Mouse (Mus musculus): ENCODE measurements around the gene Rhbdd3. TPM values are rescaled to one million over a fixed set of nuclear protein-coding genes. Genes with fewer than 3 reads are reported as not detected.

The Rhbdd3 gene
- polyA plus RNA-seq, 1 experiment from 2014 or later: 27.9 TPM

GRCm38 (mm10) chr11:5138642-5139041, 39.9 kb downstream of the Rhbdd3 start:
- no peaks in the 10 kb centered on the region for H3K9me3 ChIP-seq
- WGBS: 83% methylated on average over 2 of the region's 2 CpGs

GRCm38 (mm10) chr11:5139372-5139771, 40.6 kb downstream of the Rhbdd3 start:
- no peaks in the 10 kb centered on the region for H3K27me3 ChIP-seq
- ATAC-seq (ENCODE audit: insufficient number of reproducible peaks, insufficient read depth, low FRiP score, low TSS enrichment): no peak
- peaks cover 7% of the 10 kb centered on the region for H3K4me1 ChIP-seq
- 78% methylated on average over 9 of the region's 9 CpGs for WGBS
- no peaks in the 10 kb centered on the region for H3K36me3 ChIP-seq
- no peak overlapping the region for H3K4me2 ChIP-seq (replicated peaks)
- H3K9ac ChIP-seq: no peak overlapping the region
- no peak overlapping the region for H3K27ac ChIP-seq
- H3K9me3 ChIP-seq: no peaks in the 10 kb centered on the region
- no peak overlapping the region for H3K4me3 ChIP-seq

More at GRCm38 (mm10) chr11:5138642-5139041, 39.9 kb downstream of the Rhbdd3 start:
- no peak overlapping the region for H3K27ac ChIP-seq
- no peak for ATAC-seq (ENCODE audit: insufficient number of reproducible peaks, insufficient read depth, low FRiP score, low TSS enrichment)
- peaks cover 7% of the 10 kb centered on the region for H3K4me1 ChIP-seq
- no peak overlapping the region for H3K4me2 ChIP-seq (replicated peaks)
- H3K27me3 ChIP-seq: no peaks in the 10 kb centered on the region
- H3K9ac ChIP-seq: no peak overlapping the region
- H3K4me3 ChIP-seq: no peak overlapping the region
- H3K36me3 ChIP-seq: no peaks in the 10 kb centered on the region

DNA sequence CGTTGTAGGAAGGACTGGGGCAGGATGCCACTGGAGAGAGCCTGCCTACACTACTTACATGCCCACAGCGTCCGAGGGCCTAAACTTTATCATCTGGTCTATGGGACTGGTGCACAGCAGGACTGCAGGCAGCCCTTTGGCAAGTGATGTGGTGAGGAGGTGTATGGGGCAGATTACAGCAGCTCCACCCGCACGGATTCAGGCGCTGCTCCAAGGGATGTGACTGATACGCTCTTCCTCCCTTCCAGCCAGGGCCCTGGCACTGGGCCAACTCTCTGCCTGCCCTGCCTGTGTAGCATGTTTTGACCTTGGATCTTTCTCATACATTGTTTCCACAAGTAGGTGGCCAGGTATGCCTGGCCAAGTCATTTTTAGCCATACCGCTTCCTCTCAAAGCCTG, 41.9 kb downstream of the Rhbdd3 start:
- Histone ChIP-seq H3K9me3 (no peaks in the 10 kb centered on the region), H3K9ac (no peak overlapping the region), H3K36me3 (no peaks in the 10 kb centered on the region), H3K4me1 (peaks cover 7% of the 10 kb centered on the region), H3K27me3 (no peaks in the 10 kb centered on the region), H3K4me3 (no peak overlapping the region), H3K4me2 (replicated peaks) (no peak overlapping the region), H3K27ac (no peak overlapping the region)
- no peak for ATAC-seq (ENCODE audit: insufficient number of reproducible peaks, insufficient read depth, low FRiP score, low TSS enrichment)
- 56% methylated on average over 8 of the region's 8 CpGs for WGBS

DNA sequence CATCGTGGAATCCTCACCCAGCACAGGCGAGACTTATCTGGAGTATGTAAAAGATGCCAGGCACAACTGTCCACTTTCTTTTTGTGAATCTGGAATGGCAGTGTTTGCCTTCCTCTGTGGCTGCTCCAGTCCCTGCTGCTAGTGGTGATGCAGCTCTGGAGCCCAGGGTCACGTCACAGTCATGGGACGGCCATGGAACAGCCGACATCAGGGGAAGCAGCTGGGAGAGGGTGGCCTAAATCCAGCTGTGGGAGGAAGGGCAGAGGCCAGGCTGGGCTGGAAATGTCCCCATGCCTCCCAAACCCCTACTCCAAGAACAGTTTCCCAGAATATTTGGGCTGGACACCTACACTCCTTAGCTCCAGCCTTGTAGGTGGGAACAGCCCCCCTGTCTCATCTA, 42.5 kb downstream of the Rhbdd3 start:
- no peak overlapping the region for H3K9ac ChIP-seq
- H3K4me2 ChIP-seq (replicated peaks): no peak overlapping the region
- 75% methylated on average over 5 of the region's 5 CpGs for WGBS
- no peaks in the 10 kb centered on the region for H3K9me3 ChIP-seq
- no peak overlapping the region for H3K4me3 ChIP-seq
- H3K36me3 ChIP-seq: no peaks in the 10 kb centered on the region
- H3K27ac ChIP-seq: no peak overlapping the region
- H3K4me1 ChIP-seq: peaks cover 7% of the 10 kb centered on the region
- no peak for ATAC-seq (ENCODE audit: insufficient number of reproducible peaks, insufficient read depth, low FRiP score, low TSS enrichment)
- H3K27me3 ChIP-seq: no peaks in the 10 kb centered on the region

GRCm38 (mm10) chr11:5141965-5142364, 43.2 kb downstream of the Rhbdd3 start:
- Histone ChIP-seq H3K27ac (no peak overlapping the region), H3K9ac (no peak overlapping the region), H3K4me3 (no peak overlapping the region), H3K4me1 (peaks cover 7% of the 10 kb centered on the region), H3K27me3 (no peaks in the 10 kb centered on the region), H3K36me3 (no peaks in the 10 kb centered on the region), H3K9me3 (no peaks in the 10 kb centered on the region), H3K4me2 (replicated peaks) (no peak overlapping the region)
- 70% methylated on average over 2 of the region's 2 CpGs for WGBS
- ATAC-seq (ENCODE audit: insufficient number of reproducible peaks, insufficient read depth, low FRiP score, low TSS enrichment): no peak

DNA sequence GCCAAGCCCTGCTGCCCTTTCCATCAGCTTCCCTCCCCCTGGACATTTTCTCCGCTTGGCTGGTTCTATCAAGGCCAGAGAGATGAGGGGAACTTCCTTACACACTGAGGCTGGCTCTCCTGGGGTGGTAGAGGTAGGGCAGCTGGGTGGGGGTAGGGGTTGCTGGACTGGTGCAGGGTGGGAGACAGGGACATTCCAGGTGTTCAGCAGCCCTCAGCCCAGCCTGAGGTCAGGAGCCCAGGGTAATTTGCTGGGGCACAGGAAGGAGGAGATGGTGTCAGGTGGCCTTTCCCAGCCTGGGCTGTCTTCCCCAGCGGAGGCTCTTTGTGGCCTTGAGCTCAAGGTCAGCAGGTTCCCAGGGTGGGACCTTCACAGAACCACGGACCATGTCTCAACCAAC, 46.9 kb downstream of the Rhbdd3 start:
- Histone ChIP-seq H3K27me3 (peaks cover 10% of the 10 kb centered on the region), H3K36me3 (no peaks in the 10 kb centered on the region), H3K4me3 (no peak overlapping the region), H3K27ac (no peak overlapping the region), H3K4me1 (peaks cover 14% of the 10 kb centered on the region), H3K4me2 (replicated peaks) (no peak overlapping the region), H3K9ac (no peak overlapping the region), H3K9me3 (no peaks in the 10 kb centered on the region)
- ATAC-seq (ENCODE audit: insufficient number of reproducible peaks, insufficient read depth, low FRiP score, low TSS enrichment): no peak
- 67% methylated on average over 3 of the region's 3 CpGs for WGBS

- Histone ChIP-seq H3K36me3 (no peaks in the 10 kb centered on the region), H3K4me1 (peaks cover 13% of the 10 kb centered on the region), H3K9ac (no peak overlapping the region), H3K4me2 (replicated peaks) (no peak overlapping the region), H3K9me3 (no peaks in the 10 kb centered on the region), H3K27me3 (peaks cover 21% of the 10 kb centered on the region), H3K4me3 (no peak overlapping the region), H3K27ac (no peak overlapping the region)
- no peak for ATAC-seq (ENCODE audit: insufficient number of reproducible peaks, insufficient read depth, low FRiP score, low TSS enrichment)
- 33% methylated on average over 7 of the region's 7 CpGs for WGBS
These were observed 50.5 kb downstream of the Rhbdd3 start for GRCm38 (mm10) chr11:5149249-5149648.

- ATAC-seq (ENCODE audit: insufficient number of reproducible peaks, insufficient read depth, low FRiP score, low TSS enrichment): no peak
- WGBS: 67% methylated on average over 9 of the region's 9 CpGs
- no peaks in the 10 kb centered on the region for H3K36me3 ChIP-seq
- peaks cover 21% of the 10 kb centered on the region for H3K27me3 ChIP-seq
- H3K27ac ChIP-seq: no peak overlapping the region
- H3K4me2 ChIP-seq (replicated peaks): no peak overlapping the region
- no peak overlapping the region for H3K4me3 ChIP-seq
- no peak overlapping the region for H3K9ac ChIP-seq
- H3K9me3 ChIP-seq: no peaks in the 10 kb centered on the region
- H3K4me1 ChIP-seq: peaks cover 16% of the 10 kb centered on the region
These were observed 51.2 kb downstream of the Rhbdd3 start for GRCm38 (mm10) chr11:5149955-5150354.

- no peak overlapping the region for H3K4me2 ChIP-seq (replicated peaks)
- H3K9me3 ChIP-seq: no peaks in the 10 kb centered on the region
- no peaks in the 10 kb centered on the region for H3K36me3 ChIP-seq
- H3K4me3 ChIP-seq: 0 out of 2 replicates have a peak overlapping the region, but pooled peaks have one; percentile 53
- WGBS: 61% methylated on average over 9 of the region's 9 CpGs
- peaks cover 23% of the 10 kb centered on the region for H3K4me1 ChIP-seq
- H3K27me3 ChIP-seq: peaks cover 21% of the 10 kb centered on the region
- no peak for ATAC-seq (ENCODE audit: insufficient number of reproducible peaks, insufficient read depth, low FRiP score, low TSS enrichment)
- no peak overlapping the region for H3K27ac ChIP-seq
- no peak overlapping the region for H3K9ac ChIP-seq
These were observed 51.9 kb downstream of the Rhbdd3 start for GRCm38 (mm10) chr11:5150416-5151246.

DNA sequence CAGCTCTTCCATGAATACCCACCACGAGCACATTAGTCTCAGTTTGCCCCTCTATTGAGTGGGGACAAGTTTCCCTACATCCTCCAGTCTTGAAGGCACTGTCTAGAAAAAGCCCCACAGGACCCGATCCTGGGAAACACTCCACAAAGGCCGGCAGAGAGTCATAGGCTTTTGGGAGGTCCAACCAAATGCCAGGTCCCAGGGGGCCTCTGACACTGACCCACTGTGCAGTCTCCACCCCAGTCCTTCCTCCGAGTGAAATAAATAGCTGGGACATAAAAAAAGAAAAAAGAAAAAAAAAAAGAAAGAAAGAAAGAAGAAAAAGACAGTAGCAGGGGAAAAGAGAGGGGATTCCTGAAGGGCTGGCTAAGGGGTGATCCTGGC, 52.5 kb downstream of the Rhbdd3 start:
- peak overlapping the region; percentile 54; the same call in 1 of the 2 replicates for H3K9ac ChIP-seq
- H3K9me3 ChIP-seq: no peaks in the 10 kb centered on the region
- WGBS: 27% methylated on average over 4 of the region's 4 CpGs
- peak overlapping the region; percentile 78 for H3K4me2 ChIP-seq (replicated peaks)
- no peak for ATAC-seq (ENCODE audit: insufficient number of reproducible peaks, insufficient read depth, low FRiP score, low TSS enrichment)
- peak overlapping the region; percentile 53 for H3K4me3 ChIP-seq
- peaks cover 26% of the 10 kb centered on the region for H3K4me1 ChIP-seq
- no peaks in the 10 kb centered on the region for H3K36me3 ChIP-seq
- no peak overlapping the region for H3K27ac ChIP-seq
- peaks cover 21% of the 10 kb centered on the region for H3K27me3 ChIP-seq

DNA sequence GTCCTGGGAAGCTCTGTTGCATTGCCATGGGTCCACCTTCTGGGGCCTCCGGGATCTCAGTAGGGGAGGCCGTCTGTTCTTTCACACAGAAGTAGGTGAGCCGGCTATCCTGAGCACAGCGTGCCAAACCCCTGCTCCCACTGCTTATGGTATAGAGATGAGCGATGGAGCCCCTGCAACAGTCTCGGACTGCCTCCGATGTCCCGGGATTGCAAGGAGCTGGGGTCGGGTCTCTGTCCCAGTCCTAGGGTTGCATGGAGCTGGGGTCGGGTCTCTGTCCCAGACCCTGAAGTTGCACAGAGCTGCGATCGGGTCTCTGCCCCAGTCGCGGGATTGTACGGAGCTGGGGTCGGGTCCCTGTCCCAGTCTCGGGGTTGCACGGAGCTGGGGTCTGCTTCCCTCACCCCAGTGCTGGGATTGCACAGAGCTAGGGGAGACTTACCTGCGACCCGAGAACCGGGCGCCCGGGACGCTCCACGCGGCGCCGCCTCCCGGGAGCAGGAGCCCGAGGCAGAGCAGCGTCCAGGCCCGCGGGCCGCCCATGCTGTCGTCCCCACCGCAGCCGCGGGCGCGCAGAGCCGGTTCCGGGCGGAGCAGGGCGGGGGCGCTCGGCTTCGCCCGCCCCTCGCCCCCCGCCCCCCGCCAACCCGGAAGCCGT, 53.1 kb downstream of the Rhbdd3 start, which contains the start of gene Emid1:
TSS of gene Emid1 (minus strand) at position 578 of the 658 bp plus-strand sequence.
- peak within 1 kb of the TSS; percentile 53 for H3K4me3 ChIP-seq
- H3K4me2 ChIP-seq (replicated peaks): peak within 1 kb of the TSS; percentile 78
- H3K27ac ChIP-seq: peak within 1 kb of the TSS; percentile 19; the same call in 1 of the 2 replicates
- whole genome bisulfite sequencing: under 1% methylated on average over 51 of the region's 53 CpGs
- peak within 1 kb of the TSS; percentile 54 for H3K9ac ChIP-seq
- peaks cover 21% of the 10 kb centered on the region for H3K27me3 ChIP-seq
- no peaks in the 10 kb centered on the region for H3K36me3 ChIP-seq
- H3K4me1 ChIP-seq: peaks cover 31% of the 10 kb centered on the region
- ATAC-seq (ENCODE audit: insufficient number of reproducible peaks, insufficient read depth, low FRiP score, low TSS enrichment): peak; percentile 30; the same call in 1 of the 2 replicates
- no peaks in the 10 kb centered on the region for H3K9me3 ChIP-seq
